Mouse (Mus musculus) cerebellum, postnatal 25 days (tissue): ENCODE results near the gene Olfr847.

Experiments used
- DNase-seq, 2 experiments: peaks; one replicate each; pipeline ENCODE4 v3.0.0; 2021; ENCODE audit warnings: mixed read lengths in 2 of 2

Gene Olfr847

GRCm38 (mm10) chr9:19378569-19378968 is at the start of gene Olfr847:
Gene Olfr847, minus strand, starts transcription at chr9:19378669.
- no peak for DNase-seq

GRCm38 (mm10) chr9:19363905-19364304 is 14.6 kb downstream of the Olfr847 start, which contains the start of gene Olfr846:
Gene Olfr846, minus strand, starts transcription at chr9:19364005.
- no peak for DNase-seq

GRCm38 (mm10) chr9:19336157-19336556 is 42.3 kb downstream of the Olfr847 start, which contains the start of gene Olfr845:
Gene Olfr845, plus strand, starts transcription at chr9:19336457.
- no peak for DNase-seq
